Mouse (Mus musculus): ENCODE measurements around the gene Shc2. TPM values are rescaled to one million over a fixed set of nuclear protein-coding genes. Genes with fewer than 3 reads are reported as not detected.

Gene Shc2
- total RNA-seq, 2 experiments from 2014 or later = not detected

DNA sequence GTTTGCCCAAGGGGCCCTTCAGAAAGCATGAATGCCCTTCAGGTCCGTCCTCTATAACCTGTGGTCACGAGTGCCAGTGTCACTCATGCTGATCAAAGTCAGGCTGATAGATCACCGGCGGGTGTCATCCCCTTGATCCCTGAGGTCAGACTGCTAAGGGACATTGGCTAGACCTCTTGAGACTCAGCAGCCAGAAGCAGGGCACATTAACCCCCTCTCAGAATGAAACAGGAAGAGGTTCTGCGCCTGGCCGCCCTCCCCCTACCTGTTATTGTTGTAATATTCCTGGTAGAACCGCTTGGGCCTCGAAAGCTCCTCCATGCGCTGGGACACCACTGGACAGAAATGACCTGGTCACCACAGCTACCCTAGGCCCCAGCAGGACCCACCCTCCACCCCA, 53.3 kb downstream of the Shc2 start:
- ATAC-seq (replicated peaks; ENCODE audit: poor library complexity) = no peak

DNA sequence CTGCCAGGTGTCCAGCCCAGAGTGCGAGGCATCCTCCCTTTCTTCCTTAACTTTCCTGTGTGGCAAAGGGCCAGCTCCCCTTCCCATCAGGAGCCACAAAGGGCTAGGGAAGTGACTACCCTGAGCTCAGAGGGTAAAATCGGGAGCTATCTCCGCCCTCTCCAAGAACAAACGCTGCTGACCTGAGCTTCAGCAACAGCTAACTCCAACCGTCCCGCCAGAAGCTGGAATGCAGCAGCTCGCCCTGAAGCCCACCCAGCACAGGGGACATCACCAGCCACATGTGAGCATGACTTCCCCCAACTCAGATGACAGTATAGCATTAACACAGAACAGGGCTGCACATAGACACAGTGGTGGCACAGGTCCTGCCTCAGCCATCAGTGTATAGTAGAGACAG, 53.7 kb downstream of the Shc2 start:
- no peak for ATAC-seq (replicated peaks; ENCODE audit: poor library complexity)

DNA sequence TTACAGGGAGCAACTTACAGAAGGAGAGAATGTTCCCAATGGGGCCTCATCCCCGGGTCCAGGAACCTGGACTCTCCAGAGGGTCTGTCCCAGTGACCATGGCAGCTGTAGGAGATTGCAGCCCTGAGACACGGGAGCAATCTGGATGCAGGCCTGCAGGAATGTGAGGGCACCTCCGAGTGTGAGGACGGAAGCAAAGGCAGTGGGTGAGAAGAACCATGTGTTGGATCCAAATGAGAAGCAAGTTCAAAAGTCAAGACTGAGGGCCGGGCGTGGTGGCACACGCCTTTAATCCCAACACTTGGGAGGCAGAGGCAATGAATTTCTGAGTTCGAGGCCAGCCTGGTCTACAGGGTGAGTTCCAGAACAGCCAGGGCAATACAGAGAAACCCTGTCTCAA, 56.2 kb downstream of the Shc2 start:
- no peak for ATAC-seq (replicated peaks; ENCODE audit: poor library complexity)

DNA sequence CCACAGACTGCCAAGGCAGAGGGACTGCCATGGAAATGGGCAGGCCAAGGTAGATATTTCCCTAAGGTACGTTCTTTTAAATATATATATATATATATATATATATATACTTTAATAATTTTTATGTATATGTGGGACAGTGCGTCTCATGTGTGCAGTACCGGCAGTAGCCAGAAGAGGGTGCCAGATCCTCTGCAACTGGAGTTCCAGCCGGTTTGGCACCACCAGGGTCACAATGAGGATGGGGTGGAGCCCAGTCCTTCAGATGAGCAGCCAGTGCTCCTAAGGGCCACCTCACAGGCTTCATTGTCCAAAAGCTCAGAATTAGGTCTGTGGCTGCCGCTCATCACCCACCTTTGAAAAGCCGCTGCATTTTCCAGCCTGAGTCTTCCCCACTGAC, 56.9 kb downstream of the Shc2 start:
- peak; percentile 86 for ATAC-seq (replicated peaks; ENCODE audit: poor library complexity)

DNA sequence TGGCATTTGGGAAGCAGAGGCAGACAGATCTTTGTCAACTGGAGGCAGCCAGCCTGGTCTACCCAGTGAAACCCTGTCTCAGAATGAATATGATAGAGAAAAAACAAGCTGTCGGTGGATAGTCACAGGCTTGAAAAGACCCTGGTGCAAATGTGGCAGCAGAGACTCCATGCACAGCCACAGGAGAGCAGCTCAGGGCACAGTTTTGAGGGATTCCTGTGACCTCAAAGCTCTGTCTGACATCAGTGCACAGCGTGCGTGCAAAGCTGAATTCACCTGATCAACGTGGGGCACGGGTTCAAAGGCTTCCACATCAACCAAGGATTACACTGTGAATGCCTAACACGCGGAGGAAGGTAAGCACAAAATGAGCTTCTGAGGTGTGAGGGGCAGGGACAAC, 57.4 kb downstream of the Shc2 start:
- ATAC-seq (replicated peaks; ENCODE audit: poor library complexity) = no peak

DNA sequence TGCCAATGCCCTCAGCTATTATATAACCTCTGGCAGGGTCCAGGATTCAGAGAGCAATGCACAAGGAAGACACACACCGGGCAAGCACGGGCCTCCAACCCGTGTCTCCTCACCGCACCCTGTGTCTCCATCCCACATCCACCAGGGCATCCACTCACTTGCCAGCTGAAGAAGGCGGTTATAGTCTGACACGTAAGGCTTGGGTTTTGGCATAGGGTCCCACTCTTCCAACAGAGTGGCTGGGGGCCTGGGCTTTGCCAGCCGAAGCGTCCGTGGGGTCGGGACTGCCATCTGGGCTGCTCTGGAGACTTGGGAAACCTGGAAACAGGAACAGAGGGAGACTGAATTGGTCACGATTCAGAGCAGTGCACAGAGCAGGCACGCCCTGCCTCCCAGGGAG, 57.9 kb downstream of the Shc2 start:
- ATAC-seq (replicated peaks; ENCODE audit: poor library complexity) = no peak

DNA sequence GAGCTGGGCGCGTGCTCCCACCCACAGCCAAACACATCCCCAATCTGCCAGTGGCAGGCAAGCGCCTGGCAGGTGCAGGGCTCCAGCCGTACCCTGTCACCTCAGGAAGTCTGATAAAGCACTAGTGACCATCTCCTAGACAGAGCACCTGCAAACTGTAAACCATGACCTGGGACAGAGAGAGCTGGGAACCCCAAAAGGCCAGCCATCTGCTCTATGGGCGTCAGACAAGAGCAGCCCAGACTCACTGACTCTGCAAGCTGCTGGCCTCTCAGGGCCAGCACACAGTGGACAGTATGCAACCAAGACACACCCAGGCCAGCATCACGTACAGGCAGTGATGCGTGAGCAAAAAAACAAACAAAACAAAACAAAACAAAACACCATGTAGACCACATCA, 58.8 kb downstream of the Shc2 start:
- ATAC-seq (replicated peaks; ENCODE audit: poor library complexity) = no peak

DNA sequence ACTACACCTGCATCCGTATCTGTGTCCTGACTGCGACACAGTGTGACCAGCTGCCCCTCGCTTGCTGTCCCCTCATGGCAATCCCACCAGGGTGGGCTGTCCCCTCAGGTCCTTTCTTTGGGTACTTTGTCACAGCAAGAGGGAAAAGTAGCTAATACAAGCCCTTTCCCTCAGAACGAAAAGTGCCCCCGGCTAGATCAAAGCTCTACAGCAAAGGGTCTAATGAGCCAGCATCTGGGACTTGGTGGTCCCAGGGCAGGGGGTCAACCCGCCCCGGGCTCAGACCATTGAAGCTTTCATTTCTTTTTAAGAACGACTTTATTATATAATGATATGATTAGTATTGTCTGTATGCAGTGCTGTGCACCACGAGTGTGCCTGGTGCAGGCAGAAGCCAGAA, 59.4 kb downstream of the Shc2 start:
- ATAC-seq (replicated peaks; ENCODE audit: poor library complexity) = no peak

DNA sequence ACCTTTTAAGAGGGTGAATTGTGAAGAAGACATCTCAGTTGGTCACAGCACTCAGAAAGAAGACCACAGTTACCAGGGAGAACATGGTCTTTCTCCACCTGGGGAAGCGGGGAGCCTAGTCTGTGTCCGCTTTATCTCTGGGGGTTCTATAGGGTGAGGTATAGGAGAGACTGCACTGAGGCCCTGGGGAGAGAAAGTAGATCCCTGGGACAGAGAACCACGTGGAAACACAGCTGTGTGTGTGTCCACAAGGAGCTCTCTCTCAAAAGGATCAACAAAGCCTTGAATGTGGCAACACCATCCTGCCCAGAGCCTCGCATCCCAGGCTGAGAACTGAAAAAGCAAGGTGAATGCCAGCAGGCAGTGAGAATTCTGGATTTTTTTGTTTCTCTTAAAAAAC, 60.3 kb downstream of the Shc2 start:
- ATAC-seq (replicated peaks; ENCODE audit: poor library complexity) = no peak

DNA sequence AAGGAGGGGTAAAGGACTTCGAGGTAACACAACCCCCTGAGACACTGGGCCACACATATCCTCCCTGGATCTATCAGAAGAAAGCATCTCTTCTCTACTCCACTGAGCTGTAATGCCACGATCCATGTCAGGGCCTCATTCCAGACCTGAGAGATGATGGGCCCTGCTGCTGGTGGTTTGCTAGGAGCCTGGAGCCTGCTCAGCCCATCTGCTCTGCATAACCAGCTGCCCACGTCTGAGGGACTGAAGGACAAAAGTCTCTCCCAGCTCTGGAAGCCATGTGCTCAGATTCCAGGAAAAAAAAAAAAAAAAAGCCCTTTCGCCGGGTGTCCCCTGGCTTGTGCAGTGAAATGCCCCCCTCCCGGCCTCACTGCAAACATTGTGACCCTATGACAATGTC, 62.0 kb downstream of the Shc2 start:
- no peak for ATAC-seq (replicated peaks; ENCODE audit: poor library complexity)

DNA sequence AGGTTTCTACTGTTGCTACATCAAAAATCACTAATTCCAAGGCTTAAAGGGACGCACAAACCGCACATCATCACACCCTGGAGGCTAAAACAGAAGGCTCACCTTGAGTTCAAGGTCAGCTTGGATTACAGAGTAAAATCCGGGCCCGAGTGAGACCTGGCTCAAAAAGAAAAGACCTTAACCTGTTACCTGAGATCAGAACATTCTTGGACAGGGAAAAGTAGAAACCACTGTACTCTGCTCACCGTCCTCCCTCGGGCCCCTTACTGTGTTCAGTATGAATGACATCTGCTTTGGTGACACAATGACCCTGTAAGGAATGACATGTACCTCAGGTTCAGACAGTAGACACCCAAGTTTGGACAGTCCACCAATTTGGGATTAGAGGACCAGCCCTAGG, 62.9 kb downstream of the Shc2 start:
- ATAC-seq (replicated peaks; ENCODE audit: poor library complexity) = no peak

DNA sequence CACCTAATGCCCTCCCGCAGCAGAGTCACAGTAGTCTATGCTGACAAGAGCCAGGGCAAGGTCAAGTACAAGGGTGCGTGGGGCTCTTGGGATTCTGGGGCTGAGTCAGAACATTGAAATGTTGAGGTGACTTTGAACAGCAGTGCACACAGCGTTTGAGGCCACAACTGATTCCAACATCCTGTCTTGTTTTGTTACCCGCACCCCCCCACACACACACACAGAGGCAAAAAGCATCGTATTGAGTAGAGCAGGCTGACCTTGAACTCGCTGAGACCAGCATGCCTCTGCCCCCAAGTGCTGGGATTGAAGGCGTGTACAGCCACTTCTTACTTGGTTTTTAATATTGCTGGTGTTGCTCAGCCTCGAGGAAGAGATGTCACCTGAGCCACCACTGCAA, 63.4 kb downstream of the Shc2 start:
- ATAC-seq (replicated peaks; ENCODE audit: poor library complexity) = no peak

DNA sequence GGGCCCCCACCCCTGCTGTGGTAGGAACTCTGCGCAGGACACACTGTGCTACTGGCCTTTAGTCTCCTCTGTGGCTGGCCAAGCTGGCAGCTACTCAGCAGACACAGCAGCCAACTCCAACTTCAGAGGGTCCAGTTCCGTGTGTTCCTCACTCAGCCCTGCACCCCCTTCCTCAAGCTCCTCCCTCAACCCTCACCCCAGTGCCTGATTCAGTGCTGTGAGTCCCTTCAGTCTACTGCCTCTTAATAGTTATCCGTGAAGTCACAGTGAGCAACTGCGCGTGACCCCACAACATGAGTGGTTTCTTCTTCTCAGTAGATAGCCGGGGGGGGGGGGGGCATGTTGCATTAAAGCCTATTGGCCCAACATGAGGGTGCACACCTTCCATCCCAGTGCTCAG, 64.1 kb downstream of the Shc2 start:
- ATAC-seq (replicated peaks; ENCODE audit: poor library complexity) = no peak

DNA sequence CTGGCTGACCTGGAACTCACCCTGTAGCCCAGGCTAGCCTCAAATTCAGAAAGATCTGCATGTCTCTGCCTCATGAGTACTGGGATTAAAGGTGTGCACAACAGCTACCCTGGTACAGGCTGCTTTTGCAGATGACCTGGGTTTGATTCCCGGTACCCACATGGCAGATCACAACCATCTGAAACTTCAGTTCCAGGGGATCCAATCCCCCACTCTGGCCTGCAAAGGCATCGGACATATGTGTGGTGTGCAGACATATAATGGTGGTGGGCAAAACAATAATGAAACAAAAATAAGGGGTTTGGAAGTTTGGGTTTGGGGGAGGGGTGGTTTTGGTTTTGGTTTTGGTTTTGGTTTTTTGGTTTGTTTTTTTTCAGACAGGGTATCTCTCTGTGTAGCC, 66.4 kb downstream of the Shc2 start:
- ATAC-seq (replicated peaks; ENCODE audit: poor library complexity) = no peak

DNA sequence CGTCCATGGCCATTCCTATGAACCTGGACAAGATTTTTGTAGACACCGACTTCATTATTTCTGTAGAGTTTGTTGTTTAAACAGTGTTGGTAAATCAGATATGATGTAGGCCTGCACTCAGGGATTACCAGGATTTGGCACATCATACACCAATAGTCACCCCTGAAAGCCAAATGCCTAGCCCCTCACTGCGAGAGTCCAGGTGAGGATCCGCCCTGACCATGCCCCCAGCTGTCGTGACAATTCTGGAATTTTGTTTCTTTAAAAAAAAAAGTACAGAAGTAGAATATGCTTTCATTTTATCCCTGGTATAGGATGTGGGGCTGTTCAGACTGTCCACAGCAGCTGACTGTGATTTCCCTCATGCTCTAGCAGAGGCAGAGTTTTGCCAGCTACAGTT, 67.8 kb downstream of the Shc2 start:
- no peak for ATAC-seq (replicated peaks; ENCODE audit: poor library complexity)

Other genes starting within 250 kb of the Shc2 start
- gene Vmn2r83, start 169.2 kb downstream of the Shc2 start, total RNA-seq (2015) = not detected in 2 replicates
- not detected in 2 replicates for gene Vmn2r83, start 169.2 kb downstream of the Shc2 start, total RNA-seq (2017)
- gene Plpp2, start 104.1 kb downstream of the Shc2 start, total RNA-seq (2015) = 8.2 and 11.6 TPM in 2 replicates
- 2.7 and 5.3 TPM in 2 replicates for gene Plpp2, start 104.1 kb downstream of the Shc2 start, total RNA-seq (2017)
- gene Mier2, start 82.7 kb downstream of the Shc2 start, total RNA-seq (2015) = 7.4 and 9.1 TPM in 2 replicates
- 9.6 and 13.4 TPM in 2 replicates for gene Mier2, start 82.7 kb downstream of the Shc2 start, total RNA-seq (2017)
- gene Theg, start 50.6 kb downstream of the Shc2 start, total RNA-seq (2015) = not detected in 2 replicates
- not detected in 2 replicates for gene Theg, start 50.6 kb downstream of the Shc2 start, total RNA-seq (2017)
- not detected in 2 replicates for gene C2cd4c, start 23.9 kb downstream of the Shc2 start, total RNA-seq (2015)
- not detected in 2 replicates for gene C2cd4c, start 23.9 kb downstream of the Shc2 start, total RNA-seq (2017)
- gene Odf3l2, start 7.8 kb upstream of the Shc2 start, total RNA-seq (2015) = not detected in 2 replicates
- not detected in 2 replicates for gene Odf3l2, start 7.8 kb upstream of the Shc2 start, total RNA-seq (2017)
- gene Madcam1, start 26.6 kb upstream of the Shc2 start, total RNA-seq (2015) = not detected in 2 replicates
- not detected in 2 replicates for gene Madcam1, start 26.6 kb upstream of the Shc2 start, total RNA-seq (2017)
- gene Tpgs1, start 31.5 kb upstream of the Shc2 start, total RNA-seq (2015) = 8.3 and 10.2 TPM in 2 replicates
- gene Tpgs1, start 31.5 kb upstream of the Shc2 start, total RNA-seq (2017) = 8.2 and 10.4 TPM in 2 replicates
- 69.2 and 79.0 TPM in 2 replicates for gene Cdc34, start 44.3 kb upstream of the Shc2 start, total RNA-seq (2015)
- gene Cdc34, start 44.3 kb upstream of the Shc2 start, total RNA-seq (2017) = 154 and 169 TPM in 2 replicates
- 0.29 and 0.49 TPM in 2 replicates for gene Gzmm, start 51.1 kb upstream of the Shc2 start, total RNA-seq (2015)
- 1.1 and 2.8 TPM in 2 replicates for gene Gzmm, start 51.1 kb upstream of the Shc2 start, total RNA-seq (2017)
- gene Bsg, start 66.6 kb upstream of the Shc2 start, total RNA-seq (2015) = 441 and 471 TPM in 2 replicates
- 272 TPM in 2 replicates for gene Bsg, start 66.6 kb upstream of the Shc2 start, total RNA-seq (2017)
- gene Hcn2, start 78.7 kb upstream of the Shc2 start, total RNA-seq (2015) = not detected in 2 replicates
- not detected in 2 replicates for gene Hcn2, start 78.7 kb upstream of the Shc2 start, total RNA-seq (2017)
- 36.9 and 46.9 TPM in 2 replicates for gene Polrmt, start 108.7 kb upstream of the Shc2 start, total RNA-seq (2015)
- gene Polrmt, start 108.7 kb upstream of the Shc2 start, total RNA-seq (2017) = 10.8 and 14.6 TPM in 2 replicates
- not detected in 2 replicates for gene Fgf22, start 117.2 kb upstream of the Shc2 start, total RNA-seq (2015)
- not detected in 2 replicates for gene Fgf22, start 117.2 kb upstream of the Shc2 start, total RNA-seq (2017)
- 55.6 and 63.0 TPM in 2 replicates for gene Rnf126, start 129.0 kb upstream of the Shc2 start, total RNA-seq (2015)
- gene Rnf126, start 129.0 kb upstream of the Shc2 start, total RNA-seq (2017) = 18.4 and 20.2 TPM in 2 replicates
- gene Fstl3, start 139.4 kb upstream of the Shc2 start, total RNA-seq (2015) = 1.6 and 2.7 TPM in 2 replicates
- gene Fstl3, start 139.4 kb upstream of the Shc2 start, total RNA-seq (2017) = 1.3 and 3.6 TPM in 2 replicates
- gene Prss57, start 153.0 kb upstream of the Shc2 start, total RNA-seq (2015) = 160 and 189 TPM in 2 replicates
- gene Prss57, start 153.0 kb upstream of the Shc2 start, total RNA-seq (2017) = 95.1 and 100.0 TPM in 2 replicates
- gene Palm, start 155.7 kb upstream of the Shc2 start, total RNA-seq (2015) = 65.3 and 71.4 TPM in 2 replicates
- 43.4 and 53.4 TPM in 2 replicates for gene Palm, start 155.7 kb upstream of the Shc2 start, total RNA-seq (2017)
- gene Misp, start 183.1 kb upstream of the Shc2 start, total RNA-seq (2015) = not detected in 2 replicates
- gene Misp, start 183.1 kb upstream of the Shc2 start, total RNA-seq (2017) = 0.58 TPM in 1 of 2 replicates, not detected in the other
- 218 and 262 TPM in 2 replicates for gene Ptbp1, start 216.5 kb upstream of the Shc2 start, total RNA-seq (2015)
- gene Ptbp1, start 216.5 kb upstream of the Shc2 start, total RNA-seq (2017) = 172 and 187 TPM in 2 replicates
- gene Prtn3, start 236.6 kb upstream of the Shc2 start, total RNA-seq (2015) = 3,382 and 3,510 TPM in 2 replicates
- gene Prtn3, start 236.6 kb upstream of the Shc2 start, total RNA-seq (2017) = 738 and 1,001 TPM in 2 replicates
- gene Plppr3, start 236.7 kb upstream of the Shc2 start, total RNA-seq (2015) = 39.0 and 41.2 TPM in 2 replicates
- 93.9 and 96.9 TPM in 2 replicates for gene Plppr3, start 236.7 kb upstream of the Shc2 start, total RNA-seq (2017)
- gene Elane, start 248.3 kb upstream of the Shc2 start, total RNA-seq (2015) = 6,143 and 8,228 TPM in 2 replicates
- 2,359 and 2,989 TPM in 2 replicates for gene Elane, start 248.3 kb upstream of the Shc2 start, total RNA-seq (2017)

All from megakaryocyte progenitor cell, adult 5-6 weeks (primary cell).